Mouse (Mus musculus): ENCODE measurements around the gene Zbtb20.

DNA sequence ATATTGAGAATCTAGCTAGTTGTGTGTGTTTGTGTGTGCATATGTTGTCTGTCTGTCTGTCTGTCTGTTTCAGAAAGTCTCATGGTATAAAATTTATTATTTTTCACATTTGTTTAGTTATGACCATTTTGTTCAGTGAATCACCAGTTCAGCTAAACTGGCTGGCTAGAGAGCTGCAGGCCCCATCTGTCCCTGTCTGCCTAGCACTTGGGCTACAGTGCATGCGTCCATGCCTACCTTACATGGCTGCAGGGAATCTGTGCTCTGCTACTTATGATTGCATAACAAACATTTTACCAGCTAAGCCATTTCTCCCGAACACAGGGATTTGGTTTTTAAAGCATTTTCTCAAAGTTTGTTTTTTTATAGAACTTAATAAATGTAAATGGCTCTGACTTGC is 150.7 kb downstream of the Zbtb20 start:
- TF ChIP-seq EP300 (IDR thresholded peaks at IDR 0.05): no peak
- TF ChIP-seq CTCF (IDR thresholded peaks at IDR 0.05): no peak
